Comparison of ENCODE assay signal across 30 mouse cellular contexts in genomic region chr13:118658031-118658430, GRCm38 (mm10). TPM values are rescaled to one million over a fixed set of nuclear protein-coding genes. Genes with fewer than 3 reads are reported as not detected.
A peak's percentile ranks its signal among the peaks of the same experiment; 100 is the strongest.
DNase-seq lines count a peak whose midpoint lies in the region; ATAC-seq and TF ChIP-seq lines count a peak whose summit lies in the region.
"Had no signal": no experiment of that assay in that cellular context is flagged by ENCODE, and none has a peak within 500 bp of the region (broad histone marks: within the 10 kb centered on the region; RNA-seq: fewer than 3 reads in every experiment).

No protein-coding gene starts in this region.

- H3K9ac ChIP-seq in kidney, embryonic 14.5 days (ENCODE audit: low read depth, low read length): no peak overlapping the region
- H3K9ac ChIP-seq in intestine, postnatal 0 days (ENCODE audit: low read depth, low read length): no peak overlapping the region
- H3K9ac ChIP-seq: embryonic facial prominence, embryonic 12.5 days; heart, embryonic 13.5 days; hindbrain, embryonic 15.5 days; limb, embryonic 13.5 days; lung, embryonic 15.5 days; neural tube, embryonic 12.5 days had no signal

- H3K27me3 ChIP-seq in kidney, embryonic 14.5 days (ENCODE audit: control insufficient read depth, insufficient read depth, low read length): no peaks in the 10 kb centered on the region
- H3K27me3 ChIP-seq in intestine, postnatal 0 days (replicated peaks; ENCODE audit: control insufficient read depth, insufficient read depth, low read length): no peaks in the 10 kb centered on the region
- no peaks in the 10 kb centered on the region for H3K27me3 ChIP-seq in limb, embryonic 10.5 days (ENCODE audit: low read depth, poor library complexity, severe bottlenecking)
- H3K27me3 ChIP-seq: embryonic facial prominence, embryonic 12.5 days; heart, embryonic 13.5 days; hindbrain, embryonic 15.5 days; limb, embryonic 13.5 days; lung, embryonic 15.5 days; neural tube, embryonic 12.5 days had no signal

- no peaks in the 10 kb centered on the region for H3K9me3 ChIP-seq in kidney, embryonic 14.5 days (ENCODE audit: control insufficient read depth, low read length)
- H3K9me3 ChIP-seq in intestine, postnatal 0 days (ENCODE audit: control insufficient read depth): no peaks in the 10 kb centered on the region
- no peaks in the 10 kb centered on the region for H3K9me3 ChIP-seq in limb, embryonic 10.5 days (replicated peaks)
- H3K9me3 ChIP-seq: embryonic facial prominence, embryonic 12.5 days; forebrain, embryonic 10.5 days; G1E; heart, embryonic 13.5 days; hindbrain, embryonic 10.5 days; hindbrain, embryonic 15.5 days; limb, embryonic 13.5 days; lung, embryonic 15.5 days; midbrain, embryonic 10.5 days; neural tube, embryonic 12.5 days had no signal

- DNase-seq in kidney, adult 18-20 months: peak; percentile 15
- peak; percentile 7 for DNase-seq in ZHBTc4 (ENCODE audit: low read depth, low spot score)
- DNase-seq in limb, embryonic 10.5 days (ENCODE audit: low spot score): peak; percentile 34
- no peak for DNase-seq in right cerebral cortex, postnatal 4 days
- DNase-seq in thymus, postnatal 10 days (ENCODE audit: low spot score in 2 of 2): no peak
- DNase-seq: adrenal gland, postnatal 14 days; cerebellum, adult 11 months; cerebellum, adult 9-10 months; cerebellum, postnatal 36 days; heart, postnatal 14 days; right cerebral cortex, adult 18-20 months had no signal

- H3K27ac ChIP-seq in kidney, embryonic 14.5 days (ENCODE audit: low read depth, low read length): no peak overlapping the region
- H3K27ac ChIP-seq in intestine, postnatal 0 days (ENCODE audit: low read depth, low read length): no peak overlapping the region; the same call in 1 of the 2 replicates
- peak overlapping the region; percentile 30; the same call in 1 of the 2 replicates for H3K27ac ChIP-seq in limb, embryonic 10.5 days
- H3K27ac ChIP-seq: embryonic facial prominence, embryonic 12.5 days; forebrain, embryonic 10.5 days; heart, embryonic 13.5 days; hindbrain, embryonic 10.5 days; hindbrain, embryonic 15.5 days; layer of hippocampus, adult 2 months; left cerebral cortex, adult 2 months; limb, embryonic 13.5 days; lung, embryonic 15.5 days; midbrain, embryonic 10.5 days; neural tube, embryonic 12.5 days had no signal

- no peak overlapping the region for H3K4me2 ChIP-seq in kidney, embryonic 14.5 days (replicated peaks; ENCODE audit: low read depth, low read length)
- H3K4me2 ChIP-seq in intestine, postnatal 0 days (replicated peaks; ENCODE audit: low read depth): peak overlapping the region; percentile 53
- H3K4me2 ChIP-seq: embryonic facial prominence, embryonic 12.5 days; heart, embryonic 13.5 days; hindbrain, embryonic 15.5 days; limb, embryonic 13.5 days; liver, embryonic 11.5 days; lung, embryonic 15.5 days; neural tube, embryonic 12.5 days had no signal

- ATAC-seq in kidney, embryonic 14.5 days (ENCODE audit: low FRiP score, low TSS enrichment): no peak
- ATAC-seq in intestine, postnatal 0 days: peak; percentile 41; the same call in 1 of the 2 replicates
- ATAC-seq: forebrain, embryonic 16.5 days; inflammation-experienced regulatory T-cells, adult 6 months; midbrain, embryonic 16.5 days had no signal

- no peak for TF ChIP-seq CTCF in intestine, postnatal 0 days (IDR thresholded peaks at IDR 0.05; ENCODE audit: low read depth)

- WGBS in kidney, embryonic 14.5 days: 85% methylated on average over 2 of the region's 2 CpGs
- 57% methylated on average over 2 of the region's 2 CpGs for WGBS in intestine, postnatal 0 days
- 74% methylated on average over 2 of the region's 2 CpGs for WGBS in limb, embryonic 10.5 days

- H3K4me3 ChIP-seq in kidney, embryonic 14.5 days (ENCODE audit: low read length): no peak overlapping the region
- no peak overlapping the region; the same call in 1 of the 2 replicates for H3K4me3 ChIP-seq in intestine, postnatal 0 days (ENCODE audit: low read depth, low read length)
- no peak overlapping the region for H3K4me3 ChIP-seq in limb, embryonic 10.5 days
- H3K4me3 ChIP-seq: embryonic facial prominence, embryonic 12.5 days; forebrain, embryonic 10.5 days; heart, embryonic 13.5 days; hindbrain, embryonic 10.5 days; hindbrain, embryonic 15.5 days; layer of hippocampus, adult 2 months; left cerebral cortex, adult 2 months; limb, embryonic 13.5 days; lung, embryonic 15.5 days; midbrain, embryonic 10.5 days; myocyte; neural tube, embryonic 12.5 days had no signal

- H3K36me3 ChIP-seq in kidney, embryonic 14.5 days (ENCODE audit: control insufficient read depth, insufficient read depth, low read length): no peaks in the 10 kb centered on the region
- no peaks in the 10 kb centered on the region for H3K36me3 ChIP-seq in intestine, postnatal 0 days (ENCODE audit: control insufficient read depth, insufficient read depth)
- no peaks in the 10 kb centered on the region for H3K36me3 ChIP-seq in limb, embryonic 10.5 days
- H3K36me3 ChIP-seq: embryonic facial prominence, embryonic 12.5 days; forebrain, embryonic 10.5 days; G1E; heart, embryonic 13.5 days; hindbrain, embryonic 10.5 days; hindbrain, embryonic 15.5 days; limb, embryonic 13.5 days; lung, embryonic 15.5 days; midbrain, embryonic 10.5 days; neural tube, embryonic 12.5 days had no signal

- H3K4me1 ChIP-seq in kidney, embryonic 14.5 days (ENCODE audit: control insufficient read depth, insufficient read depth, low read length): no peaks in the 10 kb centered on the region
- no peaks in the 10 kb centered on the region for H3K4me1 ChIP-seq in intestine, postnatal 0 days (replicated peaks; ENCODE audit: control insufficient read depth, insufficient read depth, low read length)
- peaks cover 22% of the 10 kb centered on the region for H3K4me1 ChIP-seq in limb, embryonic 10.5 days
- H3K4me1 ChIP-seq: embryonic facial prominence, embryonic 12.5 days; forebrain, embryonic 10.5 days; heart, embryonic 13.5 days; hindbrain, embryonic 10.5 days; hindbrain, embryonic 15.5 days; limb, embryonic 13.5 days; lung, embryonic 15.5 days; neural tube, embryonic 12.5 days had no signal

RNA-seq across cellular contexts. Expression of gene Fgf10, which starts 11.6 kb away (rescaled TPM):
- 3.4 and 5.2 TPM in 2 replicates for polyA plus RNA-seq in kidney, embryonic 14.5 days (2014; fragmentation: Nextera tagmentation; extraction: Ambion mirVana)
- polyA plus RNA-seq in intestine, postnatal 0 days (2015; fragmentation: Nextera tagmentation; extraction: Ambion mirVana): 0.43 and 0.46 TPM in 2 replicates
- 12.3 and 18.7 TPM in 2 replicates for polyA plus RNA-seq in limb, embryonic 10.5 days (2016; fragmentation: Nextera tagmentation; extraction: Ambion mirVana)
- polyA plus RNA-seq: inflammation-experienced regulatory T-cells, adult 6 months had no signal

Comparison
In these comparisons a context has a peak if more than half of its experiments do, and no peak if none do; other contexts are left out.
1. DNase-seq: peak in kidney, adult 18-20 months (single experiment), ZHBTc4 (single experiment) and limb, embryonic 10.5 days (single experiment); none in right cerebral cortex, postnatal 4 days (single experiment) and thymus, postnatal 10 days (0 of 2).